Mouse (Mus musculus) 3T3-L1 (cell line): ENCODE measurements around the gene Pecam1.

Source experiments
- DNase-seq: peaks from one replicate; pipeline ENCODE4 v3.0.0-alpha.2; 2015; ENCODE audit warnings: low read depth, low spot score

Gene Pecam1

DNA sequence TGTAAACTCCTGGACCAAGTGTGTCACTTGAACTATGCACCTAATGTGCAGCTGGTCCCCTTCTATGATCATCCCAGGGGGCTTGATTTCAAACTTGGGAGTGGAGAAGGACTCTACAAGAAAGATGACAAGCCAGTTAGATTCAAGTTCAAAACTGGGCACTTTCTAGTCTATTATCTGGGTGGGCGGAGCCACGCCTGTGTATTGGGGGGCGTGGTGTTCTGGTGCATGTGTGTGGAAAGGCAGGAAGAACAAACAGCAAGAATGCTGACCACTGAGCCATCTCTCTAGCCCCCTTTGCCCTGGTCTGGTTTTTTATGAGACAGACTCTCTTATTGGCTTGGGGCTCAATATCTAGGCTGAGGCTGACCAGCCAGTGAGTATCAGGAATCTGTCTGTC is 54.5 kb downstream of the Pecam1 start:
- DNase-seq = no peak

DNA sequence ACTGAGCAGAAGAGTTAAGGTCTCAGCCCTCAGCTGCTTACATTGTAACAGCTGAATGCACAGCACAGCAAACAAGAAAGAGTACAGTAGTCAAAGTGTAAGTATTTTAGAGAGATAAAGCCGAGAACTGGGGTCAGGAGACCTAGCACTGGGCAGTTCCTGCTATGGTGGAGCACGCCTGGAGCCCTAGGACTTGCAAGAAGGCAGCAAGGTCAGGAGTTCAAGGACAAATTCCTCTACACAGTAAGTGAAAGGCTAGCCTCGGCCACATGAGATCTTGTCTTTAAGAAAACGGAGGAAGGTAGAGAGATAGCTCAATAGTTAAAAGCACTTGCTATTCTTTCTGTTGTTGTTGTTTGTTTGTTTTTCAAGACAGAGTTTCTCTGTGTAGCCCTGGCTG is 57.5 kb downstream of the Pecam1 start:
- no peak for DNase-seq

DNA sequence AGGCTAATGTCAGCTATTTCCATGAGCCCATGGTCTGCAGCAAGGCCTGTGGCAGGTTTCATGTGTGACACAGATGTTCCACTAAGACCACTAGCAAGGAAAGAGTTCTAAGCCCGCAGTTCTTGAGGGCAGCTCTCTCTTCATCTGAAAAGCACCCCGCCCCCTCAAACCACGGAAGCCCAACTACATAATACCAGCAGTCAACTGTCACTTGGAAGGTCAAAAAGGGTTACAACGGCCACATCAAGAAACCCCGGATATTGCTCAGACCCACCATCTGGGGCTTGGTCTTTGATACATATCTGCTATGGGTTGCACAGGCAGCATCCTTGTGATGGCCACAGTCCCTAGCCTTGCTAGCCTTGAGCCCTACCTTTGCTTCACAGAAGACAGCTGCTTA is 62.1 kb downstream of the Pecam1 start:
- no peak for DNase-seq

DNA sequence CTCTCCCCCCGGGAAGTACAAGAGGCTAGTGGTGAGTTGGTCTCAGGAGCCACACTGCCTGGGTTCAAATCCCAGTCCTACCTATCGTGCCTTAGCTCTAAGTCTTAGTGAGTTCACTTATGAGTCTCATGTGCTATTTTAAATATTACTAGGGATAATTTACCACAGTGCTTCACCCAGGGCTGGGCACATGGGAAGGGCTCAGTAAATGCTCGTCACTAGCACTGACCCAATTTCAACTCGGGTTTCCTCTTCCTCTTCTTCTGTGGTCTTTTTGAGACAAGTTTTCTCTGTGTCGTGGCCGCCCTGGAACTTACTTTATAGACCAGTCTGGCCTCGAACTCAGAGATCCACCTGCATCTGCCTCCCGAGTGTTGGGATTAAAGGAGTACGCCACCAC is 63.1 kb downstream of the Pecam1 start:
- no peak for DNase-seq

DNA sequence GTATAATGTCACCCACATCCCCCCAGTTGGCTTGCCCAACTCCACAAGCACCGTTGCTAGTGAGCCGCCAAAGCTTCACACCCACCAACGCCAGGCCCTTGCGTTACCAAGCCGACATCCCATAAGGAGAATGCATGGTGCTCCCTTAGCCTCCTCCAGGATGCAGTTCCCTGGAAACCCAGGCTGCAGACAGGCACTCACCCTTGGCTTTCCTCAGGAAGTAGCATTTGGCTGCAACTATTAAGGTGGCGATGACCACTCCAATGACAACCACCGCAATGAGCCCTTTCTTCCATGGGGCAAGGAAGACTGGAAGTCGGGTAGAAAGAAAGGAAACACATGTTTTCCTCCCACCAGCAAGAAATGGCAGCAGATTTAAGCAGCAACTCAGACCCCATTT is 66.4 kb downstream of the Pecam1 start:
- DNase-seq = no peak

- DNase-seq = no peak
Observed at GRCm38 (mm10) chr11:106683345-106683744, 67.1 kb downstream of the Pecam1 start.

- no peak for DNase-seq
Observed at GRCm38 (mm10) chr11:106681138-106681537, 69.3 kb downstream of the Pecam1 start.

- no peak for DNase-seq
Observed at GRCm38 (mm10) chr11:106679874-106680273, 70.6 kb downstream of the Pecam1 start.

GRCm38 (mm10) chr11:106677910-106678591 is 72.4 kb downstream of the Pecam1 start:
- DNase-seq = peak; percentile 63

- no peak for DNase-seq
Observed at GRCm38 (mm10) chr11:106677331-106677730, 73.1 kb downstream of the Pecam1 start.

DNA sequence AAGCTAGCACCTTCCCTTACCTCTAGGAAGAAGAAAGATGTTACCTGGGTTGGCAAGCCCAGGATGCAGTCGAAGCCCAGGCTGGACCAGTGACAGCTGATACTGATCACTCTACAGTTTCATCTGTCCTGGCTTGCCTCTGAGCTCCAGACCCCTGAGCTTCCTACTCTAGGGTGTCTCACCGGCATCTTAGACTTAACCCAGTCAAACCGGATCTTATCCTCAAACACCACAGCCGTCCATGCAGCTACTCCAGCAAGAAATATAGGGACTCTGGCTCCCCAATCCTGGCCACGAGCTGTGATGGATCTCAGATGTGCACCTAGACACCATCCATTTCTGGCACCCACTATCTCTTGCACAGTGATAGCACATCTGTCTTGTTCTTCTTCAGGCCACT is 74.6 kb downstream of the Pecam1 start:
- no peak for DNase-seq

GRCm38 (mm10) chr11:106675201-106675726 is 75.2 kb downstream of the Pecam1 start:
- DNase-seq = no peak

DNA sequence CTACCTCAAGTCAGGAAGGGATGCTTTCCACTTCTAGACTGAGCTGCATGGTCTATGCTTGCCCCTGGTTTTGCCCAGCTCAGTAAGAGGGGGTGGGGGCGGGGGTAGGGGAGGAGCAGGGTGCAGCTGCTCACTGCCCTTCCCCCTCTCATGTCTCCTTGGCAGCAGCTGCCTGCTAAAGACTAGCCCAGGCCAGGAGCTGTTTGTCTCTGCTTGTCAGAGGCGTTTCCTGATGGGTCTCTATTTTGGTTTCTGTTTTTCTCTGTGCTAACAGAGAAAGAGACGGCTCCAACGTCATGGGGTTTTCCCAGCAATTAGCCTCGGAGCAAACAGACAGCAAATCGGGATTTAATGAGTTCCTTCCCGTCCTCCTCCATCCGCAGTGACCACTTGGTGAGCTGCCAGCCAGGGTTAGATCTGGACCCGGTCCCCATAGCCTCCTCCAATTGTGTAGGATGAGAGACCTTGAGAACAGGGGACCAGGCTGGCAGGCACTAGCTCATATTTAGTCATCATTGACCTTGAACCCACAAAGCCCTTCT is 75.7 kb downstream of the Pecam1 start:
- peak; percentile 62 for DNase-seq

GRCm38 (mm10) chr11:106673727-106674611 is 76.5 kb downstream of the Pecam1 start:
- no peak for DNase-seq

GRCm38 (mm10) chr11:106672919-106673505 is 77.4 kb downstream of the Pecam1 start:
- no peak for DNase-seq

DNA sequence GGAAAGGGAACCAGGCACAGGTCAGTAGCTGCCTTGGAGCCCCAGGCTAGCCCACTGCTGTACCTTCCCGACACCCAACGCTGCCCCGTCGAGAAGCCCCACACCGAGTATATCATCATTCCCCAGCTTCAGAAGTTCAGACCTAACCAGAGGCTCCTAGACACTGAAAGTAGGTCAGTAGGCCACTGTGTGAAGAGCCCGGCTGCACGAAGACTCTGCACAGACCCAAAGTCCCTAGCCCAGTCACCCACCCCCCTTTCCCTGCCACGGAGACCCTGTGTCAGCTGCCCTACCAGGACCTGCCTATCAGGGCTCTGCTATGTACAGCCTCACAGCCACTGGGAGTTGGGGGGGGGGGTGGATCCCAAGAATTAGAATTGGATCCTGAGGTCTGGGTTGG is 78.6 kb downstream of the Pecam1 start:
- no peak for DNase-seq

DNA sequence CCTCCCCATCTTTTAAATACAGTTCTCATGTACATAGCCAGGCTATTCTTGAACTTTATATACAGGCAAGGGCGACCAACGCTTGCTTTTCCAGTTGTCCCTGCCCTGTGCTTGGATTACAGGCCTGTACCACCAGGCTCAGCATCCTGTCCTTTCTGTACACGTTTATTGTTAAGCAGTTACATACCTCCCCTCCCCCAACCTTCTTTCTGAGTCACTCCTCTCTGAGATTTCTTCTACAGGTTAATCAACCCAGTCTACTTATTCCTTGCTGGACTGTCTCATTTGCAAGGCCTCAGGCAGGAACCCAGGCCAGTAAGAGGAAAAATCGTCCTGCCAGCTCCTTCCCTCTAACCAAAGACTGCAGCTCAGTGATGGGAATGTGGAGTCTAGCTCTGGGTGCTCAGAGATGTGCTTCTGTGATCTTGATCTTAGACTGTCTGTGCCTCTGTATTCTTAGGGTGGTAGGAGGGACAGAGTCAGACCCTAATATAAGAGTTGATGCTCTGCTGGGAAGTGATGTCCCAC is 79.4 kb downstream of the Pecam1 start:
- DNase-seq = peak; percentile 45

DNA sequence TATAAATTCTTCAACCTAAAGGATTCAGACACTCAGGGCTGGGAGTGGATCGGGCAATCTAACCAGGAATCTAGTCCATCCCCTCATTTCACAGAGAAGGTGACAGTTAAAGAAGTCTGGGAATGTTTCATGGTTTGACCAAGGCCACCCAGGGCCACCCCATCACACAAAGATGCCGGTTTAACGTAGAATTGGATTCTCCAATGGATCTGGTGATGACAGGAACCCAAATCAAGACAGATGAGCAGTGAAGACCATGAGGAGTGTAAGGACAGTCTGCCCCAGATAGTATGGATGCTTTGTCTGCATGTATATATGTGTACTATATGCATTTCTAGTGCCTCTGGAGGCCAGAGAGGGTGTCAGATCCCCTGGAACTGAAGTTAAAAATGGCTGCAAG is 80.2 kb downstream of the Pecam1 start:
- DNase-seq = no peak

GRCm38 (mm10) chr11:106669873-106670173 is 80.6 kb downstream of the Pecam1 start:
- no peak for DNase-seq

DNA sequence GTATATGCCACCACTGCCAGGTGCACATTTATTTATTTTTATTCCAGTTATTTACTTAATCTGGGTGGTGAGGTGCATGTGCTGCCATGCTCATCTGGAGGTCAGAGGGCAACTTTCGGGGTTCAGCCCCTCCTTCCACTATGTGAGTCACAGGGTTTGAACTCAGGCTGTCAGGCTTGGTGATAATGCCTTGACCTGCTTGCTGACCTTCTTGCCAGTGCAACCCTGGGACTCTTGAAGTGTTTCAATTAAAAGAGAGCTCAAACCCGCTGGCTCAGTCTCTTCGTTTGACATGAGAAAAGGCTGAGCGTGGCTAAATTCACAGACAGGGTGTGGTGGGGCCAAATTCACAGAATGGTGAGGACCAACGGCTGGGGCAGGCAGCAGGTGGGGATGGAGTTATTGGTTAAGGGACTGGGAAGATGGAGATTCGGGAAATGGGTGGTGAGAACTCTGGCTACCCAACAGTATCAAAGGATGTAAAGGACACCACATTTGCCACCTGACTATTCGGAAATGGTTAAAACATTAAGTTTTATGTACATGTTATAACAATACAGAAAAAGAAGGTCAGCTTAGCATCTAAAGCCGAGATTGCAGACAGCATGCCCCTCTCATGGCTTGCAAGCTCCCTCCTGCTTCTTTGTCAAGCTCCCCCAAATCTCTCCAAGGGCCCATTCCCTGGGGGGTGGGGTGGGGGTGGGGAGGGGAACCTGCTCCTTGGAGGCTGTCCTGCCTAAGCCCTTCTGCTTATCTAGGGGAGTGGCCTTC is 81.1 kb downstream of the Pecam1 start:
- DNase-seq = no peak

GRCm38 (mm10) chr11:106668336-106668735 is 82.1 kb downstream of the Pecam1 start:
- no peak for DNase-seq
